ENCODE assay signal across 21 mouse cellular contexts in genomic region chr7:118718066-118718465, GRCm38 (mm10).
"Had no signal": no experiment of that assay in that cellular context is flagged by ENCODE, and none has a peak within 500 bp of the region (broad histone marks: within the 10 kb centered on the region; RNA-seq: fewer than 3 reads in every experiment).

No protein-coding gene starts in this region.

- H3K27ac ChIP-seq: macrophage; midbrain, embryonic 10.5 days; midbrain, embryonic 12.5 days; neural tube, embryonic 13.5 days; neural tube, embryonic 15.5 days had no signal

- H3K4me3 ChIP-seq: megakaryocyte, embryonic 14.5 days; midbrain, embryonic 10.5 days; midbrain, embryonic 12.5 days; myocyte; neural tube, embryonic 13.5 days; neural tube, embryonic 15.5 days had no signal

- DNase-seq: lung, adult 18-20 months; lung, embryonic 14.5 days; lung, postnatal 10 days; lung, postnatal 36 days; midbrain, embryonic 14.5 days; retina, postnatal 1 day; right cerebral cortex, adult 18-20 months; right cerebral cortex, postnatal 25 days; right cerebral cortex, postnatal 4 days; spleen, adult 18-20 months; thymus, adult 2 months; thymus, postnatal 25 days; thymus, postnatal 4 days had no signal

- ATAC-seq: midbrain, embryonic 16.5 days had no signal
